Mouse (Mus musculus) lung, postnatal 0 days (tissue): Measurements from ENCODE around the gene Naa38. TPM values are rescaled to one million over a fixed set of nuclear protein-coding genes. Genes with fewer than 3 reads are reported as not detected.

Experiments
- ATAC-seq: fragments of 200-750 bp; cut with Nextera tagmentation; 2 replicates; pipeline ENCODE4 v1.8.0; 2017; ENCODE audit warnings: moderate library complexity
- DNase-seq: peaks from one replicate; pipeline ENCODE4 v3.0.0-alpha.2; 2016; ENCODE audit warnings: low spot score
- H3K27ac ChIP-seq: fragments of 300-500 bp; sonication (generic); 2 replicates; pipeline ENCODE4 v1.5.1; 2014; ENCODE audit warnings: antibody characterized with exemption, mild to moderate bottlenecking, low read length, mixed read lengths
- H3K27me3 ChIP-seq: fragments of 300-500 bp; sonication (generic); replicated peaks from 2 replicates; pipeline ENCODE4 v1.6.1; 2014; ENCODE audit warnings: low read length, mixed read lengths; ENCODE audit not compliant: insufficient read depth
- H3K36me3 ChIP-seq: fragments of 300-500 bp; sonication (generic); 2 replicates; pipeline ENCODE4 v1.6.1; 2014; ENCODE audit warnings: low read length, mixed read lengths; ENCODE audit not compliant: insufficient read depth
- H3K4me1 ChIP-seq: fragments of 300-500 bp; sonication (generic); 2 replicates; pipeline ENCODE4 v1.6.1; 2014; ENCODE audit warnings: antibody characterized with exemption, low read depth, low read length, mixed read lengths; ENCODE audit not compliant: insufficient read depth
- H3K4me2 ChIP-seq: fragments of 300-500 bp; sonication (generic); replicated peaks from 2 replicates; pipeline ENCODE4 v1.6.1; 2014; ENCODE audit warnings: low read depth, mild to moderate bottlenecking, low read length, moderate library complexity, mixed read lengths
- H3K4me3 ChIP-seq: fragments of 300-500 bp; sonication (generic); 2 replicates; pipeline ENCODE4 v1.5.1; 2014; ENCODE audit warnings: low read depth, low read length
- H3K9ac ChIP-seq: fragments of 300-500 bp; sonication (generic); replicated peaks from 2 replicates; pipeline ENCODE4 v1.6.1; 2014; ENCODE audit warnings: low read depth, mild to moderate bottlenecking
- H3K9me3 ChIP-seq: fragments of 300-500 bp; sonication (generic); 2 replicates; pipeline ENCODE4 v1.6.1; 2016; ENCODE audit warnings: low read length, mixed read lengths
- CTCF ChIP-seq: IDR thresholded peaks from 2 replicates; pipeline ENCODE4 v1.5.1; 2016; ENCODE audit warnings: antibody characterized with exemption, mild to moderate bottlenecking
- EP300 ChIP-seq: IDR thresholded peaks from 2 replicates; pipeline ENCODE4 v1.6.1; 2016; ENCODE audit warnings: antibody characterized with exemption, mild to moderate bottlenecking, control low read depth
- WGBS: fragments of 180-500 bp; shearing (Covaris S2); extraction: QIAGEN DNeasy Blood & Tissue Kit; methylation state at CpG from one replicate; pipeline ENCODE4 v1.1.7; 2014; 5-methylcytosine and 5-hydroxymethylcytosine counted together
- polyA plus RNA-seq: library from polyadenylated mRNA; unstranded; fragments of >200 nt; fragmentation: Nextera tagmentation; extraction: Ambion mirVana; gene quantifications from 2 replicates; pipeline ENCODE4 v1.2.1, GENCODE M21; 2015

Gene Naa38
- polyA plus RNA-seq, 1 experiment from 2014 or later: 142 TPM

DNA sequence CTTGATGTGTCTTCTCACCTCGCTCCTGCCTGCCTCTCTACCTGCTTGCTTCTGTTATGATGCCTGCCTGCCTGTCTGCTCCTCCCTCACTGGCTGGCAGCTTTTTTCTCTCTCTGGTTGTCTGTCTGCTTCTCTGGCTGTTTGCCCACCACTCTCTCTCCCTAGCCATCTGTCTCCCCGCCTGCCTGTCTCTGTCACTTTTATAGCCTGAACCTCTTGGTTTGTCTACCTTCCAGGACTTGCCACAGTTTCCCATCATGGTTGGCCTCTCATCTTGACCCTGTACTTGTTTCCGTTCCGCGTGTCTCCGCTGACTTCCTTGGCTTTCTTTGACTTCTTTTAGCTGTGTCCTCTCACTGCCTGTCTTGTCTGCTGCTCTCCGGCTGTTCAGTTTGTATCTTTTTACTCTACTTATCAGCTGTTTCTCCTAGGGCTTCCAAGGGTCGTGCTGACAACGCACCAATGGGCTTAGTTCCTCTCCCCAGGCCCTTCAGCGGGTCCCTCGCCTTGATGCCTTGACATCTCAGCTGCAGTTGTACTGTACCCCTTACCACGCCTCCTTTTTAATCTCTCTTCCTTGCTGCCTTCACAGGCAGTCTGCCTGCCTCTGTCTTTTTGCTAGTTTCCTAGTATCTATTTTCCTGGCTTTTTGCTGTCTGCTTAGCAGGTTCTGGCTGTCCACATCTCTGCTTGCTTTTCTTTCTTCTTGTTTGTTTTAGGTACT is 23.1 kb upstream of the Naa38 start:
- DNase-seq (no peak), ATAC-seq (no peak)
- H3K4me1 ChIP-seq: peaks cover 5% of the 10 kb centered on the region
- no peak overlapping the region for H3K9ac ChIP-seq
- H3K9me3 ChIP-seq: no peaks in the 10 kb centered on the region
- H3K27me3 ChIP-seq: no peaks in the 10 kb centered on the region
- TF ChIP-seq EP300 (no peak), CTCF (no peak)
- H3K27ac ChIP-seq: no peak overlapping the region
- WGBS: 40% methylated on average over 12 of the region's 12 CpGs
- no peak overlapping the region for H3K4me3 ChIP-seq
- H3K36me3 ChIP-seq: 0 out of 2 replicates have a peak, but pooled peaks cover 5% of the 10 kb centered on the region
- no peak overlapping the region for H3K4me2 ChIP-seq

- DNase-seq (no peak), ATAC-seq (no peak)
- Histone ChIP-seq H3K9me3 (no peaks in the 10 kb centered on the region), H3K27ac (no peak overlapping the region), H3K27me3 (no peaks in the 10 kb centered on the region), H3K9ac (no peak overlapping the region), H3K4me2 (no peak overlapping the region), H3K36me3 (0 out of 2 replicates have a peak, but pooled peaks cover 5% of the 10 kb centered on the region), H3K4me3 (no peak overlapping the region), H3K4me1 (peaks cover 3% of the 10 kb centered on the region)
- TF ChIP-seq EP300: no peak
- peak; percentile 67 for TF ChIP-seq CTCF
- WGBS: 52% methylated on average over 3 of the region's 3 CpGs
These were observed 22.5 kb upstream of the Naa38 start for GRCm38 (mm10) chr11:69372780-69373170.

GRCm38 (mm10) chr11:69373223-69373965 is 21.9 kb upstream of the Naa38 start:
- Histone ChIP-seq H3K27me3 (no peaks in the 10 kb centered on the region), H3K4me1 (no peaks in the 10 kb centered on the region), H3K4me3 (no peak overlapping the region), H3K4me2 (no peak overlapping the region), H3K36me3 (0 out of 2 replicates have a peak, but pooled peaks cover 5% of the 10 kb centered on the region), H3K27ac (no peak overlapping the region), H3K9ac (no peak overlapping the region), H3K9me3 (no peaks in the 10 kb centered on the region)
- DNase-seq (no peak), ATAC-seq (no peak)
- 93% methylated on average over 16 of the region's 16 CpGs for WGBS
- TF ChIP-seq CTCF (no peak), EP300 (no peak)

- no peak overlapping the region for H3K27ac ChIP-seq
- no peak for ATAC-seq
- no peaks in the 10 kb centered on the region; the same call in 1 of the 2 replicates for H3K27me3 ChIP-seq
- DNase-seq: no peak
- TF ChIP-seq CTCF: no peak
- TF ChIP-seq EP300: no peak
- no peak overlapping the region for H3K4me3 ChIP-seq
- 0 out of 2 replicates have a peak, but pooled peaks cover 5% of the 10 kb centered on the region for H3K36me3 ChIP-seq
- H3K4me2 ChIP-seq: no peak overlapping the region
- no peak overlapping the region for H3K9ac ChIP-seq
- no peaks in the 10 kb centered on the region for H3K9me3 ChIP-seq
- H3K4me1 ChIP-seq: no peaks in the 10 kb centered on the region
- WGBS: 87% methylated on average over 4 of the region's 4 CpGs
These were observed 19.6 kb upstream of the Naa38 start for GRCm38 (mm10) chr11:69375646-69376045.

GRCm38 (mm10) chr11:69377766-69378165 is 17.5 kb upstream of the Naa38 start:
- Histone ChIP-seq H3K4me2 (no peak overlapping the region), H3K27me3 (no peaks in the 10 kb centered on the region; the same call in 1 of the 2 replicates), H3K4me3 (no peak overlapping the region), H3K9me3 (no peaks in the 10 kb centered on the region), H3K27ac (no peak overlapping the region), H3K36me3 (0 out of 2 replicates have a peak, but pooled peaks cover 5% of the 10 kb centered on the region), H3K9ac (no peak overlapping the region), H3K4me1 (no peaks in the 10 kb centered on the region)
- WGBS: 72% methylated on average over 3 of the region's 3 CpGs
- no peak for DNase-seq
- TF ChIP-seq CTCF (no peak), EP300 (no peak)
- ATAC-seq: no peak

DNA sequence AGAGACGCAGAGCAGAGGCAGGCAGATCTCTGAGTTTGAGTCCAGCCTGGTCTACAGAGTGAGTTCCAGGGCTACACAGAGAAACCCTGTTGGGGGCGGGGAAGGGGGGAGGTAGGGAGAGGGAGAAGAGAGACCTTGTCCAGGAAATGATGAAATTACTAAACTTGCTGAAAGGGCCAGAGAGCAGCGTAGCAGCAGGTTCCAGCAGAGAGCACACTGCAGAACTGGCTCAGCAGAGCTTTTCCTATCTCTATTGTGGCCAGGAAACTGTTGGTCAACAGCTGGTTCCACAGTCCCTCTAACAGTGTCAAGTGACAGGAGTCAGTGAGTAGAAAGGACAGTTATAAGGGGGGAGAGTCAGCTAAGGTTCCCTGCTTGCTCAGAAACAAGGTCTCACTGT is 15.7 kb upstream of the Naa38 start:
- no peaks in the 10 kb centered on the region for H3K4me1 ChIP-seq
- no peaks in the 10 kb centered on the region for H3K9me3 ChIP-seq
- no peak overlapping the region for H3K9ac ChIP-seq
- H3K27ac ChIP-seq: no peak overlapping the region
- no peak overlapping the region for H3K4me3 ChIP-seq
- no peak overlapping the region for H3K4me2 ChIP-seq
- DNase-seq (no peak), ATAC-seq (0 out of 2 replicates have a peak, but pooled peaks have one; percentile 17)
- TF ChIP-seq CTCF: no peak
- TF ChIP-seq EP300: no peak
- 0 out of 2 replicates have a peak, but pooled peaks cover 5% of the 10 kb centered on the region for H3K36me3 ChIP-seq
- H3K27me3 ChIP-seq: no peaks in the 10 kb centered on the region; the same call in 1 of the 2 replicates
- 73% methylated on average over 3 of the region's 3 CpGs for WGBS
